Mouse (Mus musculus) midbrain, embryonic 15.5 days (tissue): ENCODE results near the gene Rhbdf2. TPM values are rescaled to one million over a fixed set of nuclear protein-coding genes. Genes with fewer than 3 reads are reported as not detected.

Experiments
- ATAC-seq: fragments of 200-750 bp; cut with Nextera tagmentation; replicated peaks from 2 replicates; pipeline ENCODE4 v1.8.0; 2017; ENCODE audit warnings: moderate TSS enrichment
- H3K27ac ChIP-seq: fragments of 300-500 bp; sonication (generic); 2 replicates; pipeline ENCODE4 v1.5.1; 2015; ENCODE audit warnings: mild to moderate bottlenecking, inconsistent platforms
- H3K27me3 ChIP-seq: fragments of 300-500 bp; sonication (generic); replicated peaks from 2 replicates; pipeline ENCODE4 v1.6.1; 2015; ENCODE audit warnings: inconsistent platforms
- H3K36me3 ChIP-seq: fragments of 300-500 bp; sonication (generic); replicated peaks from 2 replicates; pipeline ENCODE4 v1.6.1; 2015; ENCODE audit warnings: inconsistent platforms
- H3K4me1 ChIP-seq: fragments of 300-500 bp; sonication (generic); 2 replicates; pipeline ENCODE4 v1.6.1; 2015; ENCODE audit warnings: inconsistent platforms
- H3K4me2 ChIP-seq: fragments of 300-500 bp; sonication (generic); 2 replicates; pipeline ENCODE4 v1.6.1; 2015; ENCODE audit warnings: inconsistent platforms, mild to moderate bottlenecking, moderate library complexity
- H3K4me3 ChIP-seq: fragments of 300-500 bp; sonication (generic); 2 replicates; pipeline ENCODE4 v1.5.1; 2015; ENCODE audit warnings: mild to moderate bottlenecking, inconsistent platforms
- H3K9ac ChIP-seq: fragments of 300-500 bp; sonication (generic); 2 replicates; pipeline ENCODE4 v1.6.1; 2015; ENCODE audit warnings: mild to moderate bottlenecking, inconsistent platforms
- H3K9me3 ChIP-seq: fragments of 300-500 bp; sonication (generic); 2 replicates; pipeline ENCODE4 v1.6.1; 2016; ENCODE audit warnings: inconsistent platforms
- WGBS: fragments of 180-500 bp; shearing (Covaris S2); methylation state at CpG from one replicate; pipeline ENCODE4 v1.1.7; 2015; ENCODE audit warnings: mixed read lengths; 5-methylcytosine and 5-hydroxymethylcytosine counted together
- polyA plus RNA-seq: library from polyadenylated mRNA; unstranded; fragments of >200 nt; fragmentation: Nextera tagmentation; extraction: Ambion mirVana; gene quantifications from 2 replicates; pipeline ENCODE4 v1.2.1, GENCODE M21; 2015

The Rhbdf2 gene
- polyA plus RNA-seq, 1 experiment from 2014 or later, result 0.83 TPM

DNA sequence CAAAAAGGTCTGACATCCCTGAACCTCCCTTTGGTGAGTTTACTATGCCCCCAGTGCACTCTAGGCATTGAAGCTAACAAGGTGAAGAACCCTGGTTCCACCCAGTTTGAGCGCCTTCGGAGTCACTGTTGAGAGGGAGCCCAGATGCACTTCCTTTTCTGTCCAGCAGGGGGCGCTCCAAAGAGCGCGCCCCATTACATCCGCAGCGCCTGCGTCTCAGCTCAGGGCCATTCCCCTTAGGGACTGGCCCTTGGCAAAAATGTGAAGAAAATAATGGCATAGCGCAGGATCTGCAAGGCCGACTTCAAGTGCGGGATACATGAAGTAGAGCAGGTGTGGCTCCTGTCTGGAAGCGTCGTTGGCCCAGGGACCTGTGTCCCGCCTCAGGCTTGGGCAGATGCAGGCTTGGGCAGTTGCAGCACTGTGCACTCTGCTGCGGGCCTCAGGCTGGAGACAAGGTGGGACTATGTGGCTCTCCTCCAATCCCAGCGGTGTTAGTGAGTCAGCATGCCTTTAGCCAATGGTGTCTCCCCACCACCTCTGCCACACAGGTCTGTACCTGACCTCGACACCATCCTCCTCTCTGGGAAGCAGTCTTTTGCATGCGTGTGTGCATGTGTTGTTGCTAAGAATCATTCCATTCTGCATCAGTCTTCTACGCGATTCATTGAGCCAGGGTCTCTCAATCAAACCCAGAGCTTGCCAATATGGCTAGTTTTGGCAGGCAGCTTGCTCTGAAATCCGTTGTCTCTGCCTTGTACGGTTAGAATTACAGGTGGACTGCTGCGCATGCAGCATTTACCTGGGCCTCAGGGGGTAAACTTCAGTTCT lies 39.8 kb downstream of the Rhbdf2 start:
- H3K4me1 ChIP-seq, result peaks cover 15% of the 10 kb centered on the region
- no peaks in the 10 kb centered on the region for H3K9me3 ChIP-seq
- peak overlapping the region; percentile 9 for H3K4me3 ChIP-seq
- 0 out of 2 replicates have a peak overlapping the region, but pooled peaks have one; percentile 14 for H3K27ac ChIP-seq
- H3K4me2 ChIP-seq, result peak overlapping the region; percentile 28
- no peaks in the 10 kb centered on the region for H3K36me3 ChIP-seq
- ATAC-seq, result peak; percentile 58
- 0 out of 2 replicates have a peak, but pooled peaks cover 3% of the 10 kb centered on the region for H3K27me3 ChIP-seq
- no peak overlapping the region for H3K9ac ChIP-seq
- WGBS, result 23% methylated on average over 23 of the region's 23 CpGs

DNA sequence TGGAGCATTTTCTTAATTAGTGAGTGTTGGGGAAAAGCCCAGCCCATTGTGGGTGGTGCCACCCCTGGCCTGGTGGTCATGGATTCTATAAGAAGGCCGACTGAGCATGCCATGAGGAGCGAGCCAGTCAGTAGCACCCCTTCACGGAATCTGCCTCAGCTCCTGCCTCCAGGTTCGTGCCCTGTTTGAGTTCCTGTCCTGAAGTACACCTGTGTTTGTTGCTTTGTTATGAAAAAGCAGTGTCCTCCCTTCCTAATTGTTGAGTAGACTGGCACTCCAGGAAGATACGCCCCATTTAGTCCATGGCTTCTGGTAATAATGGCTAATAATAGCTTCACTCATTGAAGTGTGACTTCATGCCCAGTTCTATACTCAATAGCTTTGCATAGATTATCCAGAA lies 40.5 kb downstream of the Rhbdf2 start, which contains the start of gene Aanat:
Aanat (plus strand) TSS at position 123 of the 400 bp plus-strand sequence.
- WGBS, result 66% methylated on average over 5 of the region's 5 CpGs
- peak within 1 kb of the TSS; percentile 28 for H3K4me2 ChIP-seq
- no peak within 1 kb of the TSS for H3K9ac ChIP-seq
- H3K27ac ChIP-seq, result 0 out of 2 replicates have a peak within 1 kb of the TSS, but pooled peaks have one; percentile 14
- no peaks in the 10 kb centered on the region for H3K36me3 ChIP-seq
- H3K9me3 ChIP-seq, result no peaks in the 10 kb centered on the region
- H3K4me1 ChIP-seq, result peaks cover 15% of the 10 kb centered on the region
- no peak for ATAC-seq
- H3K4me3 ChIP-seq, result peak within 1 kb of the TSS; percentile 9
- 0 out of 2 replicates have a peak, but pooled peaks cover 3% of the 10 kb centered on the region for H3K27me3 ChIP-seq

DNA sequence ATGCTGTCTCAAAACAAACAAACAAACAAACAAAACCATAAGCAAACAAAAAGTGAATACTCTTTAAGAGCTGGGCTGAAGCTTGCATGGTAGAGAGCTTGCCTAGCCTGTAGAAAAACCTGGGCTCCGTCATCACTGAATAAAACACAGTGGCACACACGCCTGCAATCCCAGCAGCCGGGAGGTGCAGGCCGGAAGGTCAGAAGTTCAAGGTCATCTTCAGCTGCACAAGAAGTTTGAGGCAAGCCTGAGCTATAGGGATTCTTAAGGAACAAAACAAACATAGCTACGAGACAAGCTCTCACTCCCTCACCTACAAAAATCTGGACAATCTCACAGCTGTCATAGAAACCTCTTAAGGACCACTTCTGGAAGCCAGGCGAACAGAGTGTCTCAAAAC lies 41.1 kb downstream of the Rhbdf2 start:
- ATAC-seq, result no peak
- H3K27ac ChIP-seq, result no peak overlapping the region
- H3K27me3 ChIP-seq, result 0 out of 2 replicates have a peak, but pooled peaks cover 3% of the 10 kb centered on the region
- WGBS, result 85% methylated on average over 6 of the region's 6 CpGs
- no peaks in the 10 kb centered on the region for H3K9me3 ChIP-seq
- no peak overlapping the region for H3K4me3 ChIP-seq
- no peaks in the 10 kb centered on the region for H3K36me3 ChIP-seq
- H3K4me2 ChIP-seq, result no peak overlapping the region
- no peak overlapping the region for H3K9ac ChIP-seq
- H3K4me1 ChIP-seq, result peaks cover 15% of the 10 kb centered on the region

DNA sequence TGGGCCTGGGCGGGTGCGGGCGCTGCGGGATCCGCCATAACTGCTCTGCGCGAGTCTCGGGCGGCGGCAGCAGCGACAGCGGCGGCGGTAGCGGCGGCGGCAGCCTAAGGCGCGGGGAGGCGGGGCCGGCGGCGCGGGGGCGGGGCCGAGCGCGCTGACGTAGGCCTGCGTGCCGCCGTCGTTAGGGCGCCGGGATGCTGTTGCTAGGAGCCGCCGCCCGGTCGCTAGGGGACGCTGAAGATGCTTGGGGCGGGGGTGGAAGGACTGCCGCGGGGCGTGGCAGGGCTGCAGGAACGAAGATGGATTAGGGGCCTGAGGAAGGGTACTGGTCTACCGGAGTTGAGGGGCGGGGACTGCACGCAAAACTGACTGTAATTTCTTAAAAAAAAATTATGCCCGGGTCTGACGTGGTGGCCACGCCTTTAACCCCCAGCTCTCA lies 45.4 kb downstream of the Rhbdf2 start, which contains the start of gene Ube2o:
Ube2o (minus strand) TSS at position 72 of the 439 bp plus-strand sequence.
- no peaks in the 10 kb centered on the region for H3K27me3 ChIP-seq
- WGBS, result 2% methylated on average over 36 of the region's 51 CpGs
- H3K9me3 ChIP-seq, result no peaks in the 10 kb centered on the region
- H3K36me3 ChIP-seq, result no peaks in the 10 kb centered on the region
- peaks cover 35% of the 10 kb centered on the region for H3K4me1 ChIP-seq
- peak within 1 kb of the TSS; percentile 96 for H3K27ac ChIP-seq
- H3K4me3 ChIP-seq, result peak within 1 kb of the TSS; percentile 100
- peak; percentile 92 for ATAC-seq
- H3K4me2 ChIP-seq, result peak within 1 kb of the TSS; percentile 69
- peak within 1 kb of the TSS; percentile 99 for H3K9ac ChIP-seq

DNA sequence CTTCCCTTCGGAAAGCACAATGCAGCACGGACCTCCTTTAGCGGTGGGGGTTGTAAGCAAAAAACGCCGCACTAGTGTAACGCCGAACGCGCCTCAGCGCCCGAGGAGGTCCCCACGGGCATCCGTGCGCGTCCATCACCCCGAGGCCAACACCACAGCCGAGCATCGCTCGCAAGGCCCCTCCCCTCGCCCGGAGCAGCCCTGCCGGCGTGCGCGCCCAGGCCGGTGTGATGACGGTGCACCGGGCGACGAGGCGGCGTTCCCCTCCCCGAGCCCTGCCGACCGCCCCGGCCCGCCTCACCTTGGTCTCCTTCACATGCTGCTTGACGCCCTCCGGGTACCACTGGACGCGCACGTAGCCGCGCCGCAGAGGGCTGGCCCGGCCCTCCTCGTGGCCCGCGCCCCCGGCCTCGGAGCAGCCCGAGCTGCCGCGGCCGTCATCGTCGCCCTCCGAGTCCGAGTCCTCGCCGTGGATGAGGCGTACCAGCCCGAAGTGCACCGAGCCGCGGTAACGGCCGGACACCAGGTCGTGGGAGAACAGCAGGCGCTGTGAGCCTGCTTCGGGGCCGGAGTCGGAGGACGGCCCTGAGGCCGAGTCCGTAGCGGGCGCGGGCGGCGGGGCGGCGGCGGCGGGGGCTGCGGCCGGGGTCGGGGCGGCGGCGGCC lies 46.0 kb downstream of the Rhbdf2 start:
- Histone ChIP-seq H3K4me3 (peak overlapping the region; percentile 100), H3K27me3 (no peaks in the 10 kb centered on the region), H3K9ac (peak overlapping the region; percentile 99), H3K9me3 (no peaks in the 10 kb centered on the region), H3K4me2 (peak overlapping the region; percentile 69), H3K4me1 (peaks cover 40% of the 10 kb centered on the region), H3K36me3 (no peaks in the 10 kb centered on the region), H3K27ac (peak overlapping the region; percentile 96)
- under 1% methylated on average over 75 of the region's 91 CpGs for WGBS
- ATAC-seq, result peak; percentile 85

DNA sequence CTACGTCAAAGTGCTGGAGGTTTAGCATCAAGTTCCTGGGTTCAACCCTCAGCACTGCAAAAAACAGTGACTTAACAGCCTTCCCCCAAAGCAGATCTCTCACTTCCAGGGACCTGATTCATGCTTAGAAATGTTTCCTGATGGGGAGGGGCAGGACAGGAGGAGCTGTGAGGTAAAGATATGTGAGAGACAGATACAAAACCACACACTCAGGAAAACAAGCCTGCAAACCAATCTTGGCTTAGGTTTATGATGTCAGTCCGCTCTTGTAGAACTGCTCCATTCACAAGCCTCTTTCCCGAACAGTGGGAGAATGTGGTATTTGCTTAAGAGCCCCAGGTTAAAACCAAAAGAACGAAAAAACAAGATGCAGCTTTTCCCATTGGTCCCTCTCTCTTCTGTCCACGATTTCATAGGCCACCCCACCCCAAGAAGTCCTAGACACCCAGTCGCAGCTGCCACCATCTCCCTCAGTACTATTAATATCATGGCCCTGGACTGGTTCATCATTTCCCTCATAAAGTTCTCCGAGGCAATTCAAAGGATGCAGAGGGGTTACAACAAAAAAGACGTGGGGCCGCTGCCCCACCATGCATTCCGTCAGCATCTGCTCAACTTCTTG lies 46.7 kb downstream of the Rhbdf2 start:
- peak overlapping the region; percentile 99 for H3K9ac ChIP-seq
- 19% methylated on average over 10 of the region's 10 CpGs for WGBS
- peaks cover 47% of the 10 kb centered on the region for H3K4me1 ChIP-seq
- H3K9me3 ChIP-seq, result no peaks in the 10 kb centered on the region
- peak overlapping the region; percentile 100 for H3K4me3 ChIP-seq
- H3K4me2 ChIP-seq, result peak overlapping the region; percentile 69
- peak overlapping the region; percentile 96 for H3K27ac ChIP-seq
- H3K36me3 ChIP-seq, result no peaks in the 10 kb centered on the region
- no peaks in the 10 kb centered on the region for H3K27me3 ChIP-seq
- ATAC-seq, result peak; percentile 9; the same call in 1 of the 2 replicates

DNA sequence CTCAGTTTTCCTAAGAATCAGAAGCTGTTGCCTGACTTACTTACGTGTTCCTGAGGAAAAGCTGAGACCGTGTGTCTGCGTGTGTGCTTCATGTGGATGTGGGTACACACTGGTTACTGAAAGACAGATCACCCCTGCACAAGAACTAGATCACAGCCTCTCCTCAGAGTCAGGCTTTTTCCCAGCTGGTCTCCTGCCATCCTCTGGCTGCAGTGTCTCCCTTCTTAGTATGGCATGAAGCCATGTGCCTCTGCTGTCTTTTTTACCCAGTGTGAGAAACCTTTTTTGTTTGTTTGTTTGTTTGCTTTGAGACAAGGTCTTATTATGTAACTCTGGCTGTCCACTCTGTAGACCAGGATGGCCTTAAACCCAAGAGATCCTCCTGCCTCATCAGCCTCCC lies 47.5 kb downstream of the Rhbdf2 start:
- Histone ChIP-seq H3K4me2 (peak overlapping the region; percentile 69; the same call in 1 of the 2 replicates), H3K9ac (no peak overlapping the region), H3K27me3 (no peaks in the 10 kb centered on the region), H3K36me3 (no peaks in the 10 kb centered on the region), H3K4me3 (no peak overlapping the region), H3K9me3 (no peaks in the 10 kb centered on the region), H3K27ac (no peak overlapping the region), H3K4me1 (peaks cover 56% of the 10 kb centered on the region)
- WGBS, result 95% methylated on average over 3 of the region's 3 CpGs
- no peak for ATAC-seq

DNA sequence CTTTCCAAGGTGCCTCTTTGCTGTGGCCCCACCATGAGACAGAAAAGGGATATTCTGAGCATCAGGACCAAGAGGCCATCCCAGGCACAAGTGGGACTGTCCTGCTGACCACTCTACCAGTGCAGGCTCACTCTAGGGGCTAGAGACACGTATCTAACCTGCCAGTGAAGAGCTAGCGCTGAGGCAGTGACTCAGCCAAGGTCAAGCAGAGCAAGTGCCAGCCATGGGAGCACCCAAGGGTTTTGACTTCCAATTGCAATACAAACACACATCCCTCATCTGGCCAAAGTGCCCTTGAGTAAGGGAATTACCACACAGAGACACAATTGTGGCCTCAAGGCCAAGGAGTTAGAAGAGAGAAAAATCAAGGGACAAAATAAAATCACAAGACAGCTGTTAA lies 51.4 kb downstream of the Rhbdf2 start:
- H3K36me3 ChIP-seq, result no peaks in the 10 kb centered on the region
- H3K4me3 ChIP-seq, result no peak overlapping the region
- H3K9ac ChIP-seq, result no peak overlapping the region
- H3K27ac ChIP-seq, result no peak overlapping the region
- no peak overlapping the region for H3K4me2 ChIP-seq
- no peaks in the 10 kb centered on the region for H3K9me3 ChIP-seq
- no peaks in the 10 kb centered on the region for H3K27me3 ChIP-seq
- WGBS, result 91% methylated on average over 2 of the region's 2 CpGs
- peaks cover 78% of the 10 kb centered on the region for H3K4me1 ChIP-seq
- no peak for ATAC-seq

DNA sequence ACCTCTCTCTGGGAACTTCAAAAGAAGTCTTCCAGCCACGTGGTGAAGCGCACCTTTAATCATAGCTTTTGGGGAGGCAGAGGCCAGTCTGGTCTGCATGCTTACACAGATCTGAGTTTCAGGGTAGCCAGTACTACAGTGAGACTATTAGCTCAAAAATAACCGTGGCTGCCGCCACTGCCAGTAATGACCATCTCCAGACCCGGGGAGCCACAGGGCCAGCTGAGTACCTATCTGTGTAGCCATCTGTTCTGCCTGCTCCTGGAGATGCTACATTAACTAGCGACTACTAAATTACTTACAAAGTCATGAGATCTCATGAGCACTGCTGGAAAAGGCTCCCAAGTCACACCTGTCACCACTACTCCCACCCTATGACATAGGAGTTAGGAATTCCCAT lies 51.8 kb downstream of the Rhbdf2 start:
- H3K9me3 ChIP-seq, result no peaks in the 10 kb centered on the region
- H3K36me3 ChIP-seq, result no peaks in the 10 kb centered on the region
- H3K27ac ChIP-seq, result no peak overlapping the region
- H3K27me3 ChIP-seq, result no peaks in the 10 kb centered on the region
- WGBS, result 72% methylated on average over 6 of the region's 6 CpGs
- H3K9ac ChIP-seq, result no peak overlapping the region
- no peak for ATAC-seq
- no peak overlapping the region for H3K4me3 ChIP-seq
- no peak overlapping the region for H3K4me2 ChIP-seq
- peaks cover 74% of the 10 kb centered on the region for H3K4me1 ChIP-seq

DNA sequence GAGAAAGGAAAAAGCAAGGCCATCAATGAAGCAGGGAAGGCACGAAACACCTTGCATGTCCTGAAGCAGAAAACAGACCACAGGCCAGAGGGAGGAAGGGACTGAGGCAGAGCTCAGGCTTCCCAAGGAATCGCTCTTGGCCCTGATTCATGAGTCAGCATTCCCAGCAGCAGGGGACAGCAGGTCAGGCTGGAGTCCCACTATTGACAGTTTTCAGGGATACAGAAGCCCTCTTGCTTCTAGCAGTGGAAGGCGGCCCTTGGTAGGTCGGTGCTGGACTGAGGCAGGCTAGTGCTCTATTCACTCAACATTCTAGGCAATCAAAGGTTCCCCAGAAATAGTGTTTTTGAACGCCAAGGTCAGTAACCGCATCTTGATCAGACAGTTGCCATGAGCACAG lies 52.3 kb downstream of the Rhbdf2 start:
- Histone ChIP-seq H3K4me3 (no peak overlapping the region), H3K4me1 (peaks cover 69% of the 10 kb centered on the region)

DNA sequence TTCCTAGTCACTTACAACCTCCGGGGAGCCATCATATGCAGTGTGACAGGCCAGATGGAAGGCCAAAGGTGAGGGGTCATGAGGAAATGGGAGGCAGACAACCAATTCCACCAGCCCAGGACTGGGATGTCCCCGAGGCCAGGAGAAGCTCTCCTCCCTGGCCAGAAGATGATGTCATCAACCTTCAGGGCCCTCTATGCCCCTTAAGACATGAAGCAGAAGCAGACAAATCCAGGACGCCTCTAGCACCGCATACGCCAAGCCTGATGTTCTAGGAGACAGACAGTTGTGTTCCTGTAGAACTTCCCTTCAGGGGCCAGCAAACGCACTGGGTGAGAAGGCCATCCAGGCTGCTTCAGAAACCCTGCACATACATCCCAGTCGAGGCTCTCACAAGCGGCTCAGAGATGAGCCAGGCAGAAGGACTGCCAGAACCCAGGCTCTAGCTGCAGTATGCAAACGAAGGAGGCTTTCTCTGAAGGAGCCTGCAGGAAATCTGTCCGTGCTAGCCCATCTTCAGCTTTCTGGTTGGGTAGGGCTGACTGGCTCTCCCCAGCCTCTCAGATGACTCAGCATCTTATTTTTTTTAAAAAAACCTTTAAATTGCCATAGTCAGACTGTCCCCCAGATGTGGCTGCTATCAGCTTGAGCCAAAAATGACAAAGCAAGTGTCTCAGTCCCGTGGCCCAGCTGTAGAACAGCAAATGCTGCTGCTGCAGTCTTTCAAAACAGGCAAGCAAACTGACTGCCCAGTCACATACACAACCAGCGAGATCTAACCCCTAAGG lies 53.9 kb downstream of the Rhbdf2 start:
- H3K27ac ChIP-seq, result no peak overlapping the region
- ATAC-seq, result no peak
- H3K27me3 ChIP-seq, result no peaks in the 10 kb centered on the region
- H3K4me3 ChIP-seq, result no peak overlapping the region
- H3K36me3 ChIP-seq, result no peaks in the 10 kb centered on the region
- no peaks in the 10 kb centered on the region for H3K9me3 ChIP-seq
- WGBS, result 57% methylated on average over 12 of the region's 12 CpGs
- no peak overlapping the region for H3K9ac ChIP-seq
- peaks cover 55% of the 10 kb centered on the region for H3K4me1 ChIP-seq
- H3K4me2 ChIP-seq, result no peak overlapping the region

More for the DNA sequence above, 52.3 kb downstream of the Rhbdf2 start:
- WGBS, result 54% methylated on average over 6 of the region's 6 CpGs
- Histone ChIP-seq H3K36me3 (no peaks in the 10 kb centered on the region), H3K4me2 (no peak overlapping the region), H3K27me3 (no peaks in the 10 kb centered on the region), H3K9me3 (no peaks in the 10 kb centered on the region), H3K9ac (no peak overlapping the region), H3K27ac (no peak overlapping the region)
- ATAC-seq, result no peak
